Mouse (Mus musculus): ENCODE data around the gene Fgd3.
A peak's percentile ranks its signal among the peaks of the same experiment; 100 is the strongest.

Gene Fgd3

DNA sequence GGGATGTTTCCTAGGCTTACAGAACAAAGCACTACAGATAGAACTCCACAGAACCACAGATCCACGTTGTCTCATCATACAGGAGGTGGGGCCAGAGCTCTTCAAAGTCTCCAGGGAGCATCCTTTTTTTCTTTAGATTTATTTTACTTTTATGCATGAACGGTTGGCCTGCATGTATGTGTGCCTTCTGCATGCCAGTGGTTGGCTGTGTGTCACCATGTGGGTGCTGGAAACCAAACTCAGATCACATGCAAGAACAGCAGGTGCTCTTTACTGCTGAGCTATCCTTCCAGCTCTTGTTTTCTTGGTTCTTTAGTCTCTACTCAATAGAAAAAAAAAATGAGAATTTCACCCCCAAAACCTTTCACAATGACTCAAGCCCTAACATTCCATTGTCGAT is 71.2 kb downstream of the Fgd3 start:
- no peak for DNase-seq (ENCODE audit: low read depth, low spot score)

DNA sequence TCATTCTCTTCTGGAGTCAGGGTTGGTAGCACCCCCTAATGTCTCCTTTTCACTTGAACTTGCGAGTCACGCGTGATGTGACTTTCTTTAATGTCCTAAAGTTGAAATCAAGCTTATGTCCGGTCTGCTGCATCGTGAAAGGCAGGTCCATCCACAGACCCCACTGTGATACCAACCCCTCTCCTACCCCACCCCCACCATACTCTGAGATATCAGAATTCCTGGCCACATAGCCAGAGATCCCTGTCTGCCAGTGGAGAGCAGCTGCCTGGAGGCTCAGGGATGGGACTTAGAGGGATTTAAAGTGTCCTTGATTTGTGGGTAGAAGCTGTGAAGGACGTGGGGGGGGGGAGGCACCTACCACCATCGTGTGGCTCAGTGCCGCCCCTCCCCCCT is 71.6 kb downstream of the Fgd3 start, which contains the start of gene Susd3:
Gene Susd3 (minus strand): TSS at position 240 of the 396 bp plus-strand sequence.
- DNase-seq (ENCODE audit: low read depth, low spot score) = peak; percentile 11

DNA sequence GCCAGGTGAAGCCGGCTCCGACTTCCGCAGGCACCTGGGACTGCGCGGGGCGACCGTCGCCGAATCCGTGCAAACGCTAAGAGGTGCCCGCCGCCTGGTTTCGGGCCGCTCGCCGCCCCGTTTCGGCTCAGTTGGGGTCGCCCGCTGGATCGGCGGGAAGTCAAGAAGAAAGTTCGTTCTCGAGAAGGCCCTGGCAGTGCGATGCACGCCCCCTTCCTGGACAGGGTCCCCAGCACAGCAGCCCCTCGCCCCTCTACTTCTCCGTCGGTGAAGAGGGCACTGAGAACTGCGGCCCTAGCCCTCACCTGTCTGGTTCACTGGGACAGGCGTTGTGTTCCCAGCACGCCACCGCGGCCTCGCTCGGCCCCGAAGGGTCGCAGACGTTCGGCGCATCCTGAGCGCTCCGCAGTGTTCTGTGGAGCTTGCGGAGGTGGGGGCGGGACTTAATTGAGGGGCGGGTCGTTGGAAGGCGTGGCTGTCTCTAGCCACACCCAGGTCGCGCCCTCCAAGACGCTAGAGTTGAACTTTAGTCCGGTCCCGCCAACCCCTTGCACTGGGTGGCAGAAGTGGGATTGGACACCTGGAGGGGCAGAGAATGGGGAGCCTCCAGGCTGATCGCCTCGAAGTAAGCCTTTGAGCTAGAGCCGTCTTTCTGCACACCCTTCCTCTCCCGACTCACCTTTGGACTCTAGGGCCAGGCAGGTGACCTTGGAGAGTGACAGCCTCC is 72.2 kb downstream of the Fgd3 start:
- peak; percentile 80 for DNase-seq (ENCODE audit: low read depth, low spot score)

DNA sequence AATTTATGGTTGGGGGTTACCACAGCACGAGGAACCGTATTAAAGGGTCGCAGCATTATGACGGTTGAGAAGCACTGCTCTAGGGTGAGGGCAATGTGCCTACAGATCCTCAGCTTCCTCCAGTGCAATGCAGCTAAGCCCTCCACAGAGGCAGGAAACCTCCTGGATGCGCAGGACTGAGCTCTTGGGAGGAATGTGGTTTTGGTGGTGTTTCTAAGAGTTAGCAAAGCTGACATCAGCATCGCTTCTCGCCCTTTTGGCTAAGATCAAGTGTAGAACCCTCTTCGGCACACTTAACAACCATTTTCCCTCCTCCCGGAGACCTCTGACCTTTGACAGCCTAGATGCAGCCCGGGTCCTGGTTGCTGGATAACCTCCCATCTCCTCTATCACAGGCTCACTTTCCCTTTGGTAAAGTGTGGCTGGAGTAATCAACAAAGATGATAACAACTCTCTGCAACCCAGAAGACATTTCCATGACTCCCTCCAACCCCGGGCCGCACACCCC is 72.8 kb downstream of the Fgd3 start:
- no peak for DNase-seq (ENCODE audit: low read depth, low spot score)

DNA sequence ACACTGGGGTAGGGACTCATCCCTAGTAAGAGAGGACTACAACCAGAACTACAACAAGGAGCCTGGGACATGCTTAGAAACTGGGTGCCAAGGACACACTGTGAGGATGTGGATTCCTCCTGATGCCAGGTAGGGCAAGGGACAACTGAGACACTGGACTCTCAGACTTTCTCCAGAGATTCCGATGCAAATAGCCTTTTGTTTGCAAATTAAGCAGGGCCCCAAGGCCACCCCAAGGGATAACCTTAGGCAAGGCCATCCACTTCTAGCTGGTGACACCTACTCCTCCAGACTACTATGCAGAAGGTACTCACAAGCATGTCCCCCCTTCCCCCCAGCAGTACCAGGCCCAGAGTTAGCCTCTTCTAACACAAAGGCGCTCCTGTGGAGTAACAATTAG is 73.5 kb downstream of the Fgd3 start:
- peak; percentile 7 for DNase-seq (ENCODE audit: low read depth, low spot score)

DNA sequence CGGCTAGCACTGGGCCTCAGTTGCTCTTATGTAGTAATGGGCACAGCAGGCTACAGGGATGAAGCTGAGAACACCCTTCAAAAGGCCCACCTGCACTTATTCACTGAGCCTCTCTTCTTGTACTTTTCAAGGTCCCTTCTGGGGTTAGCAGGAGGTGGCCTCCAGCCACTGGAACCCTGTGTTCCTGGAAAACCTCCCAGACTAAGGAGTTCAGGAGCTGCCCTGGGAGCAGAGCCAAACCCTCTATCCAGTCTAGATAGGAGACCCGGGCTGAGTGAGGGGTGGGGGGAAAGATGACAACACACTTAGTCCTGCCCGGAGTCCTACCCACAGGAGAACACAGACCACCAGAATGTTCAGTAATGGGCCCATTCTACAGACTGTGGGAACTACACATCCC is 74.1 kb downstream of the Fgd3 start:
- no peak for DNase-seq (ENCODE audit: low read depth, low spot score)

DNA sequence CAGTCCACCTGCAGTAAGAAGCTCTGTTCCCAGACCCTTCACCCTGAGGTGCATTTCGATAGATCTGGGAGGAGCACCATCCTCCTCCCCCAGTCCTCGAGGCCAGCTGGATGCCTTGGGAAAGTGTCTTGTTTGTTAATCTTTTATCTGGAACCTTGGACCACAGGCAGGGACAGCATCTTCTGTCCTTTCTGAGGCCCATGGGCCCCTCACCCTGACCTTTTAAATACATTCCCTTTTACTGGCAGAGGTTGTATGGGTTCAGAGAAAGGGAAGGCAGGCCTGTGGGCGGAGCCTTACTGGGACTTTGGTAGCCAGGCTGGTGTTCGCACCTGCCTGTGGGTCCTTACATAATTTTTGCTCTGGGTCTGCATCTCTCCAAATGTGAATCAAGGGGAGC is 74.9 kb downstream of the Fgd3 start:
- no peak for DNase-seq (ENCODE audit: low read depth, low spot score)

DNA sequence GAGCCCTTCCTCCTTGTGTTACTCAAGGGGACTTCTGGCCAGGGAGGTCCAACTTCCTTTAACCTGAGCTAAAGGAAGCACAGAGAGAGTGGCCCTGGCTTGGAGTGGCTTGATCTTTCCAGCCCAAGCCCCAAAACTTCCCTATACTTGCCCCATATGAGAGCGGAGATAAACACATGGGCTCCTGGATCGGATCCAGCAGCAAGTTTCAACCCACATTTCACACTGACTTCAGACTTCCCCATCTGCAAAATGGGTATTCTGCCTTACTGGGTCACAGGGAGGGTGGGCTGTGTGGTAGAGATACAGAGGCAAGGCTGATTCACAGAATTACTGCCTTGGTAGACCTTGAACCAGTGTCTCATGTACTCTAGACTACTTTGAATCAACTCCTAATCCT is 76.6 kb downstream of the Fgd3 start:
- DNase-seq (ENCODE audit: low read depth, low spot score) = no peak

DNA sequence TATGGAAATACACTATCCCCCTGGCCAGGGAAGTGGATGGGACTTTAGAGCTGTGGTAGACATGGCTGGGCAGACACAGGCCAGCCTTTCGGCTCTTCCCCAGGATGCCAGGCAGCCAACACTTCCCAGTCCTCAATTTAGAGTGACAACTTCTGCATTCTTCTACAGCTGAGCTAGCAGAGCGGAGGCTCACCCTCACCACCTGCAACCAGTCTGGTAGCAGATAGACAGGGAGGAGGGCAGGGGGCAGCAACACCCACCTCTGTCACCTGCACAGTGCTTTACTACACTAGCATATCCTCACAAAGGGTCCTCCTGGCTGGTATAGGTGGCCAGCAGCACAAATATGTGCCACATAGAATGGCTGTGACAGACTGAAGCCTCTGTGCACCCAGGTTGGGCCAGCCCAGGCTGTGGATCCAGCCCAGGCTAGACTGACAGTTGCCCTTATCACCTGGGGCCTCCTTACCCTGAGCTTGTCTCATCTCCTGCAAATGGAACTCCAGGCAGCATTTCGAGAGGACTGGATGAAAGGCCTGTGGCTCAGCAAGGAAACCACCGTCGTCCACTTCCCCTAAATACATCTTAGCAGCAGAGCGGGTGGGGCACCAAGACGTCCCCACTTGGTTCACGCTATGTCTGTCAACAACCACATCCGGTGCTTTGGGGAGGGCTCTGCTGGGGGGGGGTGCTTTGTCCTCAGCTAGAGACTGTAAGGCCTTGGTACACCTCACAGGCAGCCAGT is 77.6 kb downstream of the Fgd3 start:
- DNase-seq (ENCODE audit: low read depth, low spot score) = no peak

DNA sequence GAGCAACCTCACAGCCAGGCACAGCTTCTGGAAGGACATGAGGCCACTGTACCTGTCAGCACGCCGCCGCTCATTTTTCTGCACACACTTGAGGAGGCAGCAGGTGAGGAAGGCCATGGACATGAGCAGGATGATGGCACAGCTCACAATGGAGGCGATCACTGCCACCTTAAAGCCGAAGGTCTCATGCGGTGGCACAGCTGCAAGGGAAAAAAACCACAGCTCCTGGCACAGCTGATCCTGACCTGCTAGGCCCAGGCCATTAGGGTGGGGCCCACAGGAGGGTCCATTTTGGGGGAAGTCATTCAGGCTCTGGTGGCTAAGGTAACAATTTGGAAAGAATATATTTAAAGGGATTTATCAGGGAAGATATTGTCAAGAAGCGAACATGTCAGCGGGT is 81.4 kb downstream of the Fgd3 start:
- DNase-seq (ENCODE audit: low read depth, low spot score) = no peak

DNA sequence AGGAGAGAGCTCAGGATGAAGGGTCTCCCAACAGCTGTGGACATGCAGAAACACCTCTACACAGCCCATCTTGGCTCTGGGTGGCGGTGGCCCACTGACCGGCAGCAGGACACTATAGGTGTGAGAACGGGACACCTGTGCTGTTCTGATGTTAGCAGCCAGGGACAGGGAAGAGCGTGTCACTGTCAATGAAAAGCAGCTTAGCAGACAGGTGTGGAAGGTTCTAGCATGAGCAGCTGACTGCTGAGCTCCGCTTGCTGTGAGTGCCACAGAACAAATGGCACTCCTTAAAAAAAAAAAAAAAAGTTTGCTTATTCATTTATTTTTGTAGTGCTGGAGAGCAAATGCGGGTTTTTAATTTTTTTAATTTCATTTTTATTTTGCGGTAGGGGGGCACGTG is 82.5 kb downstream of the Fgd3 start:
- DNase-seq (ENCODE audit: low read depth, low spot score) = no peak

DNA sequence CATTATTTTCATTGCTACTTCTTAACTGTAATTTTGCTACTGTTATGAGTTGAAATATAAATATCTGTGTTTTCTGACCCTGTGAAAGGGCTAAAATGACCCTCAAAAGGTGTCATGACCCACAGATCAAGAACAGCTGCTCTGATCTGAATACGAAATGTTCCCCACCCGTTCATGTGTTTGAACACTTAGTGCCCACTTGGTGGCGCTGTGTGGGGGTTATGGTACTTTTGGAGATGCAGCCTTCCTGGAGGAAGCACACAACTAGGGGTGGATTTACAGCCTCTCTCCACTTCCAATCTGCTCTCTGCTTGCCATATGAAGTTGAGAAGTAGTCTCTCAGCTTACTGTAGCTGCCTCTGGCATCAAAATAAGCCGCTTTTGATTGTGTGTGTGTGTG is 85.4 kb downstream of the Fgd3 start:
- DNase-seq (ENCODE audit: low read depth, low spot score) = peak; percentile 30

DNA sequence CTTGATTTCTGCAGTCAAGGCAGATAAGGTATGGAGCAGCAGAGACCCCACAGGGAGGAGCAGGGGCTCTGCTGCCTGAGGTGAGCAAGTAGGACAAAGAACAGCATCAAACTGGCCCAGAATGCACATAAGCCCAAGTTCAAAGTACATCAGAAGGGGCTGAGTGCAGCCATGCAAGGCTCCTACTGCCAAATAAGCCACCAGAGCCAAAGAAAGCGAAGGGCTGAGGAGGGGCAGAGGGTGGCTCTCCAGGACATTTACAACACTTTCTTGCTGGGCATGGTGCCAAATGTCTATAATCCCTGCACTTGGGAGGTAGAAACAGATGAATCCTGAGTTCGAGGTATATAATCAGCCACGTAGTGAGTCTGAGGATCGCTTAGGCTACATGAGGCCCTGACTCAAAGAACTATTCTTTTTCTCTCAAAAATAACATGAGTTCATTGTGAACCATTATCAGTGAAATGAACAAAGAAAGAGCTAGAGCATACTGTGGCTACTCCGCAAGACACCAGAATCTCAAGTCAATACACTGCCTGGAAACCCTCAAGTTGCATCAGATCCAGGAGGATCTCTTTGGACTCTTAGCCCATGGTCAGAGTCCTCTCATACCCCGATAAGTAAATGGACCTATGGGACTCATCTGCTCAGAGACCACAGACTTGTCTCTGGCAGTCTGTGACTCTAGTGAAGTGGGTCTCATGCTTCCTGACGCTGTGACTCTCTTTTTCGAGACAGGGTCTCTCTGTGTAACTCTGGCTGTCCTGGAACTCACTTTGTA is 86.1 kb downstream of the Fgd3 start:
- no peak for DNase-seq (ENCODE audit: low read depth, low spot score)

DNA sequence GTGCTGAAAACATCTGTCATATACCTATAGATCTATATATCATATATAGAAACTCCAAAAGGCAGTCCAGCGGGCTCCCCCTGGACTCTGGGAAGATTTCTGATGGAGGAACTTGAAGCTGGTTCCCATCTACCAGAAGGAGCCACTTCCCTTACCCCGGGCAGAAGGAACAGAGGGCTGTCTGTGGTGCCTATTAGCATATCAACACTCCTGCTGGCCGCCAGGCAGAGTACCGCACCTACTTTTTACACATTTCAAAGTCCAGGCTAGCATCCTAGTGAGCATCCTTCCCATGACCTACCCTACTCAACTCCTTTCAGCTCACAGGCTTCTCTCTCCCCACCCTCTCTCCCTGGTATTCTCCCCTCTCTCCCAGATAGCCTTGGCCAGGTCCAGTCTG is 94.5 kb downstream of the Fgd3 start:
- DNase-seq (ENCODE audit: low read depth, low spot score) = peak; percentile 51

DNA sequence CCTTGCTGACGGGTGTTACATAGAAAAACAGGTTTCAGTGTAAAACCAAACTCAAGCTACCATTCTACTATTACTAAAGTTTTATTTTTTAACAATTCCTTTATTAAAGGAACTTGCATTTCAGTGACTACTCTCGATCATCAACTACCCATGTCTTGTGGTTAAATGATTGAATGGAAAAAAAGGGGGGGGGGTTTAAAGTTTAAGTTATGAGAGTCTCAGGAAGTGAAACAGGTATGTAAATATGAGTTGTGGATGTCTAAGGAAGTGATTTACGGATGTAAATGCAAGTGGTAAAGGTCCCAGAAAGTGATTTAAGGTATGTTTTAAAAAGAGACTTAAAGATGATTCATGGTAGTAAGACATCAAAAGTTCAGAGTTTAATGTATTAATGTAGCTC is 95.0 kb downstream of the Fgd3 start:
- no peak for DNase-seq (ENCODE audit: low read depth, low spot score)

DNA sequence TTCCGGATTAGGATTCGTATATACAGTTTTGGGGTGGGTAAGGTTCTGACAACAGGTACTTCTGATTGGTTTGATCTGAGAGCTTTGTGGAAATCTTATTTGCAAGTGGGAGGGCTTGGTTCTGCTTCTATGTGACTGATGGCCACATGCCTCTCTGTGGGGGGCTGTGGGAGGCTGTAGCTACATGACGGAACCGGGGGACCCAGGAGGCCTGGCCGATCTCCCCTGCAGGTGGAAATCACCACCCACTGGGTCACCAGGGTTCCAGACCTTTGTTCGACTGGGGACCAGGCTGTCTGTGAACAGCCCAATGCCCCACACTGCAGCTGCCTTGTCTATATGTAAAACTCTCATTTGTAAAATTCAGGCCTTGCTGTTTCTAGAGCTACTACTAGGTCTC is 95.4 kb downstream of the Fgd3 start:
- no peak for DNase-seq (ENCODE audit: low read depth, low spot score)

DNA sequence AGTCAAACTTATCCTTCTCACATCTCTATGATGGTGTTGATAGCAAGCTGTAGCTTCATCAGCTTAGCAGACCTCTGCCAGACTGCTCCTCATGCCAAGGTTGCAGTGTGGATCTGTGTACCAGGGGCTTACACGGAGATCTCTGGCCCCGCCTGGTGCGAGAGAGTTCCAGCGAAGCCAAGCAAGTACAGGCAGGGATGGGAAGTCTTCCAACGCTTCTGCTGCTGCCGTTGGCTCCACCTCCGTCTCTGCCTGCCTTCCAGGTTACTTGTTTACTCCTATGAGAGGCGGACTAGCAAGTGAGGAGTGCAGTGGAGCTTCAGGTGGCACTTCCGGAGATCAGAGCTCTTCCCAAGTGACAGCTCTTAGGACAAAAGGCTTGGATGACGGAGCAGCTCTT is 95.8 kb downstream of the Fgd3 start:
- DNase-seq (ENCODE audit: low read depth, low spot score) = peak; percentile 28

DNA sequence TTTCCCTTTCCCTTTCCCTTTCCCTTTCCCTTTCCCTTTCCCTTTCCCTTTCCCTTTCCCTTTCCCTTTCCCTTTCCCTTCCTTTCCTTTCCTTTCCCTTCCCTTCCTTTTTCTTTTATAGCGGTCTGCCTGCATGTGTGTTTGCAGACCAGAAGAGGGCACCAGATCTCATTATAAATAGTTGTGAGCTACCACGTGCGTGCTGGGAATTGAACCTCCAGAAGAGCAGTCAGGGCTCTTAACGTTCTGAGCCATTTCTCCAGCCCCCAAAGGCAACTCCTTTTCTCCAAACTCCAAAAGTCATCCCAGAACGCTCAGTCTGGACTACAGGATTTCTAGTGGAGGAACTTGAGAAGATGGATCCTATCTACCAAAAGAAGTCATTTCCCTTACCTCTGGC is 99.2 kb downstream of the Fgd3 start:
- DNase-seq (ENCODE audit: low read depth, low spot score) = peak; percentile 70

DNA sequence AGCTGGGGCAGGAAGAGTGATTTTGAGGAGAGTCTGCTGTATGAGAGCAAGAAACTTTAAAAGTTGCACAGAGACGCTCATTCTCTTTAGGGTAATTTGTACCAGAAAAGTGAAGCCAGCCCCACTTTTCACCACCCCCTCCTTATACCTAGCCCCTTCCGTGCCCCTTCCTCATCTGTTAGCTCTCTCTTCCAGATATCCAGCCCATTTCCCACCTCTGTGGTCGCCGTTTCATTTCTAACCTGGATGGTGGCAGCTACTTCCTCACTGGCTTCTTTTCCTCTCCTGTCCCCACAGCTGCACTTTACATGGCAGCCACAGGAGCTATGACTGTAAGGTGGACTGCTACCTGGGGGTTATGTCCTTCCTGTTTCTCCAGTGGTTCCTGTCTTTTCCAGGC is 100.7 kb downstream of the Fgd3 start:
- no peak for DNase-seq (ENCODE audit: low read depth, low spot score)

DNA sequence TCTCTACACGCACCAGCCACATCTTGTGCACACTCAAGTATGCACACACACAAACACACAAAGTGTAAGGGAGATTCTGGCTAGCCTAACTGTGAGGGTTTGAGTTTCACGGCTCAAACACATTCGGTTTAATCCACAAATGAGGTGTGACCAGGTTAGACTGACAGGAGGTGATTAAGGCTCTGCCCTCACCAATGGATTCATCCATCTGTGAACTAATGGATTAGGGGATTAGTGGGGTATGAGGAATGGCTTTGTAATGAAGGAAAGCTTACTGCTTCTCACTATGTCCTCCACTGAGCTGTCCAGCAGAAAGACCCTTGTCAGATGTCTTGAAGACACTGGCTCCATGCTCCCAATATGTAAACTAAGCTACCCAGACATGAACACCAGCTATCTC is 101.5 kb downstream of the Fgd3 start:
- no peak for DNase-seq (ENCODE audit: low read depth, low spot score)

DNA sequence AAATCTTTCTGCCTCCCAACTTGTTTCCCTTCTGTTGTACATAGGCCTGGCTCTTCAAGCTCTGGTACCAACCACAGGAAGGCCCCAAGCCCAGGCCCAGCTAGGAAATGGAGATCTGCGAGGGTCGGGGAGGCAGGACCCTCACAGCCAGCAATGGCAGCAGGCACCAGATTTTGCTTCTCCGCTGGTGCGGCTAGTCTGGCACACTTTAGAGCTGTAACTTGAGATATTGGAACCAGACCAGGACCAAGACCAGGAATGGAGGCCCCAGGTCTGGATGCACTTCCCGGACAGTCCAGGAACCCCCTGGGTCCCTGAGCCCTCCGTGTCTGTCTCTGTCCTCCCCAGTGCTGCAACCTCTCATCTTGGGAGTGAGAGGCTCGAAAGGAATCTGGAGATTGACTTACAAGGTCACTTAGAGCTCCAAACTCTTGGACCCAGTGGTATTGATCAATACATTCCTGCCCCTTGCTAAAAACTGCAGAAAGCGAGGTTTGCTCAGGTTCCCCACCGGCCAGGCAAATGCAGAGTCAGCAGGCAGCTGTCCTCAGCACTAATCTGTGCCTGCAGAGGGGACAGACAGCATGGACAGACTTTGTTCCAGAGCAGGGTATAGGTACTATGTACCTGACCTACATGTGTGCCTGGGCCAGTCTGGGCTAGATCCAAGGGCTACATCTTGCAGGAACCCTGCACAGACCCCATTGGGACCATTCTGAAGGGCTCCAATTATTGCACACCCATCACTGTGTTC is 103.1 kb downstream of the Fgd3 start:
- DNase-seq (ENCODE audit: low read depth, low spot score) = no peak

DNA sequence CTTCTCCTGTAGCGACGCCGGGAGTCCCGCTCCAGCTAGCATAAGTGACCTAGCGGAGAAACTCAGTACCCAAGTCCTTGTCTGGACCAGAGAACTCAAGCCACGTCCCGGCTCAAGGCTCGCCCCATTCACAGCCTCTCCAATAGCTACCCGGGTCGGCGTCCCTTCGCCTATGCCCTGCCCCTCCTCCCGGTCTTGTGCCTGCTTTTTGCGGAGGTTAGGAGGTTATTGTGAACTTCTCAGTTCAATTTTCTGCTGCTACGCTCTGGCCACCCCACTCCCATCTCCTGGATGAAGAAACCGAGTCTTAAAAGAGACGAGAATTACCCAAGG is 103.9 kb downstream of the Fgd3 start:
- DNase-seq (ENCODE audit: low read depth, low spot score) = no peak

All from ES-CJ7 (cell line).